Mouse (Mus musculus): ENCODE measurements around the gene Arhgef25.

DNA sequence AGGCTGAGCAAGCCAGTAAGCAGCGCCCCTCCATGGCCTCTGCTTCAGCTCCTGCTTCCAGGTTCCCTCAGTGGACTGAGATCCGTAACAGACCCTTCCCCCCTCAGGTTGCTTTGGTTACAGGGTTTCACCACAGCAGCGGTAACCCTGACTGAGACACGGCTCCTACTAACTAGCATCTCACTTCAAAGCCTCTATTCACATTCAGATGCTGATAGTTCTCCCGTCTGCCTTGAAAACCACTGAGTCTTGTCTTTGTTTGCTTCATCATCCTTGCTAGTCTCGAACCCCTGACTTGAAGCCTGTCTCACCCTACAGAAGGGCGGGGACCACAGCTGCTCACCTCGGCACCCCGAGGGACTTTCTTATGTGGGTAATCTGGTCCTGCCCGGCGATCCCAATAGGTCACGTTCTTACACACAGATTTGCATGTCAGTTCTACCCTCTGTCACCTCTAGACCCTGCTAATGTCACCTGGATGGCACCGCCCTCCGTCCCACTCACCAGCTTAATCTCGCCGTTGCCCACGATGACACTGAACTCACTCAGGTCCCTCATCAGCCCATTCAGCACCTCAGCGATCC is 48.5 kb upstream of the Arhgef25 start:
- no peak for TF ChIP-seq CTCF (conservative IDR thresholded peaks at IDR 0.05; ENCODE audit: insufficient read depth, insufficient read length, low read depth, low read length)
- TF ChIP-seq POLR2A (IDR thresholded peaks at IDR 0.05; ENCODE audit: low read depth, low read length): no peak

Measured in kidney, adult 2 months (tissue).